Mouse (Mus musculus) liver, adult 2 months (tissue): Measurements from ENCODE around the gene Skp1a.

Source experiments
- CTCF ChIP-seq: fragments of 200-500 bp; IDR thresholded peaks from 2 replicates; pipeline ENCODE4 v1.5.1; 2011; ENCODE audit warnings: low read depth, low read length, control low read depth
- POLR2A ChIP-seq: fragments of 200-500 bp; IDR thresholded peaks from 2 replicates; pipeline ENCODE4 v1.6.1; 2011; ENCODE audit warnings: low read length, control low read depth; ENCODE audit not compliant: insufficient read depth; ENCODE audit errors: extremely low read depth

- TF ChIP-seq CTCF (peak; percentile 93), POLR2A (no peak)
These were observed 11.5 kb upstream of the Skp1a start for GRCm38 (mm10) chr11:52220282-52220681.
